ENCODE assay signal across 1 mouse cellular context in the genomic region with DNA sequence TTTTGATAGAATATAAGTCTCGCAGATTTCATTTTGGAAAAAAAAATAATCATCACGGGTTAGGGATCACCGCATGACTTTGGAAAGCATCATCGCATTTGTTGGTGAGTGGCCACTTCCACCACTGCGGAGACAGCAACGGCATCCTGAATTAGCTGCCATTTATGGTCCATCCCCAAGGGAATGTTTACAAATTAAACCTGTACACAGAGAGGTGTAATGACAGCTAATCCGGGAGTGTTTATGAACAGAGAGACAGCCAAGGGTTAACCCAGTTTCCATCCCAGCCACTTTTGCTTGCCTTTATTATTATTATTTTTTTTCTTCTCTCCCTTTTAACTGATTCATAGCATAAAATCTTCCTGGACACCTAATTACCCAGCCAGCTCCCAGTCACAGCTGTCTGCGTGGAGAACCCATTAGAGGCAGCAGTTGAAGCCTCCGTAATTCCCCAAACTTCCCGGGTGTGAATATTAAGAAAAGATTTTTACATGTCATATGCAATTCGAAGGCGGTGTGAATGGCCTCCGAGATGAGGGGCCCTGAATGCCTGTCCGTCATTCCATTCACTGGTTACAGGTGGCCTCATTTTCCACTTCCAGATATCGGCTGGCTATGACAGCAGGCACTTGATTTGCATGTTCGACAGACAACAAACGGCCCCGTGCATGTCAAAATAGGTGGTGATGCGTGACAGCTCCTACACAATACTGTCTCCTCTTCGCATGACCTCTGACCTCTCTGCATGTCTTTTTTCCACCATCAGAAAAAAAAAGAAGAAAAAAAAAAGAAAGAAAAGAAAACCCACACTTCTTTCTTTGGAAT.
TF ChIP-seq lines count a peak whose summit lies in the region.

No protein-coding gene starts in this region.

TF ChIP-seq in CH12.LX, 34 proteins besides CTCF, POLR2A, EP300 and RAD21 (continued from another document):
- TF ChIP-seq CHD2 (IDR thresholded peaks at IDR 0.05; ENCODE audit: low read length) (0 out of 2 replicates have a peak, but pooled peaks have one; percentile 58), ETS1 (conservative IDR thresholded peaks at IDR 0.05; ENCODE audit: low read depth, low read length) (peak; percentile 96), SIN3A (IDR thresholded peaks at IDR 0.05; ENCODE audit: low read length) (peak; percentile 83; the same call in 1 of the 2 replicates), MAZ (IDR thresholded peaks at IDR 0.05; ENCODE audit: low read depth, low read length) (0 out of 2 replicates have a peak, but pooled peaks have one; percentile 50), ZNF384 (IDR thresholded peaks at IDR 0.05; ENCODE audit: low read depth, low read length) (peak; percentile 96), MYC (IDR thresholded peaks at IDR 0.05; ENCODE audit: low read depth, low read length) (peak; percentile 58; the same call in 1 of the 2 replicates), TCF12 (IDR thresholded peaks at IDR 0.05; ENCODE audit: low read depth, low read length) (peak; percentile 87; the same call in 1 of the 2 replicates), NRF1 (IDR thresholded peaks at IDR 0.05; ENCODE audit: low read depth, low read length) (0 out of 2 replicates have a peak, but pooled peaks have one; percentile 23), BHLHE40 (IDR thresholded peaks at IDR 0.05; ENCODE audit: low read depth, low read length) (peak; percentile 94), JUN (IDR thresholded peaks at IDR 0.05; ENCODE audit: insufficient read depth, low read depth, low read length) (peak; percentile 50; the same call in 1 of the 2 replicates), IRF4 (IDR thresholded peaks at IDR 0.05; ENCODE audit: low read depth, low read length) (peak; percentile 88), USF2 (conservative IDR thresholded peaks at IDR 0.05; ENCODE audit: low read depth, low read length) (no peak)
